In the genomic region with DNA sequence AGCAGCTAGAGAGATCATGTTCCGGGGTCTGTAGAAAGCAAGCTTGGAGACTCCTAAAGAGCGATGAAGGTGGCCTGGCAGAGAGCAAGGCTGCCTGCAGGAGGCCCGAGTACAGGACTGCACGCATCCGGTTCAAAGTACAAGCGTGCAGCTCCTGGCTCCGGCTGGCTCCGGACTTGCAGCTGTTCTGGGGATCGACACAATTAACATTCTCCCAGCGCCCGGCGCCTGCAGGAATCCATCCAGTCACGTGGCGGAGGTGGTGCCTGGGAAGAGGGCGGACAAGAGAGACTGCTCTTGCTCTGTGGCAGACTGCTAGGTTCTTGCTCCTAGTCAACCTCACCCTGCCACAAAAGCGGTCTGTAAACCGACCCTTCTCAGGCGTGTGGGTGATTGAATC, we compare ENCODE assay signal across 8 mouse cellular contexts.
DNase-seq lines count a peak whose midpoint lies in the region; ATAC-seq lines count a peak whose summit lies in the region.

No protein-coding gene starts in this region.

- peak overlapping the region; percentile 70 for H3K27ac ChIP-seq in embryonic facial prominence, embryonic 14.5 days (replicated peaks; ENCODE audit: low read depth, low read length)
- peak overlapping the region; percentile 94 for H3K27ac ChIP-seq in limb, embryonic 10.5 days
- peak overlapping the region; percentile 80 for H3K27ac ChIP-seq in midbrain, embryonic 14.5 days (replicated peaks; ENCODE audit: low read depth, low read length)
- H3K27ac ChIP-seq in stomach, embryonic 14.5 days (ENCODE audit: low read length) = peak overlapping the region; percentile 88

- no peaks in the 10 kb centered on the region for H3K9me3 ChIP-seq in embryonic facial prominence, embryonic 14.5 days (ENCODE audit: control insufficient read depth, low read length)
- no peaks in the 10 kb centered on the region for H3K9me3 ChIP-seq in limb, embryonic 10.5 days (replicated peaks)
- no peaks in the 10 kb centered on the region for H3K9me3 ChIP-seq in midbrain, embryonic 14.5 days (ENCODE audit: control insufficient read depth, low read length)
- no peaks in the 10 kb centered on the region for H3K9me3 ChIP-seq in stomach, embryonic 14.5 days (ENCODE audit: control insufficient read depth, low read depth, low read length)

- WGBS in embryonic facial prominence, embryonic 14.5 days = 0% methylated on average over 18 of the region's 18 CpGs
- WGBS in limb, embryonic 10.5 days = 0% methylated on average over 18 of the region's 18 CpGs
- under 1% methylated on average over 18 of the region's 18 CpGs for WGBS in midbrain, embryonic 14.5 days
- 3% methylated on average over 18 of the region's 18 CpGs for whole genome bisulfite sequencing in stomach, embryonic 14.5 days

- H3K4me2 ChIP-seq in embryonic facial prominence, embryonic 14.5 days (ENCODE audit: low read depth, low read length) = peak overlapping the region; percentile 46
- peak overlapping the region; percentile 51 for H3K4me2 ChIP-seq in midbrain, embryonic 14.5 days (ENCODE audit: low read length)
- H3K4me2 ChIP-seq in stomach, embryonic 14.5 days (replicated peaks; ENCODE audit: low read depth, low read length) = peak overlapping the region; percentile 27; the same call in 1 of the 2 replicates

- H3K4me1 ChIP-seq in embryonic facial prominence, embryonic 14.5 days (ENCODE audit: control insufficient read depth, insufficient read depth, low read length) = peaks cover 19% of the 10 kb centered on the region
- H3K4me1 ChIP-seq in limb, embryonic 10.5 days = peaks cover 49% of the 10 kb centered on the region
- peaks cover 18% of the 10 kb centered on the region for H3K4me1 ChIP-seq in midbrain, embryonic 14.5 days (ENCODE audit: control insufficient read depth, insufficient read depth, low read length)
- H3K4me1 ChIP-seq in stomach, embryonic 14.5 days (ENCODE audit: control insufficient read depth, insufficient read depth, low read length) = peaks cover 25% of the 10 kb centered on the region

- H3K36me3 ChIP-seq in embryonic facial prominence, embryonic 14.5 days (ENCODE audit: control insufficient read depth, insufficient read depth, low read length) = no peaks in the 10 kb centered on the region
- no peaks in the 10 kb centered on the region for H3K36me3 ChIP-seq in limb, embryonic 10.5 days
- no peaks in the 10 kb centered on the region for H3K36me3 ChIP-seq in midbrain, embryonic 14.5 days (ENCODE audit: control insufficient read depth, insufficient read depth, low read length)
- no peaks in the 10 kb centered on the region for H3K36me3 ChIP-seq in stomach, embryonic 14.5 days (ENCODE audit: control insufficient read depth, insufficient read depth, low read length)

- ATAC-seq in embryonic facial prominence, embryonic 14.5 days (ENCODE audit: low read depth) = peak; percentile 90
- ATAC-seq in midbrain, embryonic 14.5 days (ENCODE audit: low FRiP score, low TSS enrichment) = peak; percentile 85
- ATAC-seq in stomach, embryonic 14.5 days (ENCODE audit: insufficient number of reproducible peaks, insufficient read depth, low FRiP score, low read depth) = peak; percentile 83
- ATAC-seq in megakaryocyte progenitor cell, adult 5-6 weeks (replicated peaks; ENCODE audit: poor library complexity) = no peak

- H3K4me3 ChIP-seq in embryonic facial prominence, embryonic 14.5 days (ENCODE audit: low read depth, low read length) = peak overlapping the region; percentile 17; the same call in 1 of the 2 replicates
- peak overlapping the region; percentile 32 for H3K4me3 ChIP-seq in limb, embryonic 10.5 days
- peak overlapping the region; percentile 14; the same call in 1 of the 2 replicates for H3K4me3 ChIP-seq in midbrain, embryonic 14.5 days (replicated peaks; ENCODE audit: low read depth, low read length)
- H3K4me3 ChIP-seq in stomach, embryonic 14.5 days (ENCODE audit: low read depth, low read length) = no peak overlapping the region

- peak; percentile 95 for DNase-seq in brain, adult 2 months (ENCODE audit: low read depth, low spot score)
- DNase-seq in embryonic facial prominence, embryonic 14.5 days (ENCODE audit: low spot score) = peak; percentile 96
- peak; percentile 82 to 85 for DNase-seq in heart, adult 9 months (ENCODE audit: low spot score in 2 of 2)
- peak; percentile 95 for DNase-seq in kidney, adult 9 months
- peak; percentile 95 for DNase-seq in limb, embryonic 10.5 days (ENCODE audit: low spot score)
- peak; percentile 92 for DNase-seq in midbrain, embryonic 14.5 days

- H3K9ac ChIP-seq in embryonic facial prominence, embryonic 14.5 days (ENCODE audit: low read depth, low read length) = peak overlapping the region; percentile 19; the same call in 1 of the 2 replicates
- H3K9ac ChIP-seq in midbrain, embryonic 14.5 days (replicated peaks; ENCODE audit: low read length) = peak overlapping the region; percentile 44
- no peak overlapping the region for H3K9ac ChIP-seq in stomach, embryonic 14.5 days (replicated peaks; ENCODE audit: low read depth, low read length)

- H3K27me3 ChIP-seq in embryonic facial prominence, embryonic 14.5 days (replicated peaks; ENCODE audit: control insufficient read depth, insufficient read depth, low read length) = no peaks in the 10 kb centered on the region
- H3K27me3 ChIP-seq in limb, embryonic 10.5 days (ENCODE audit: low read depth, poor library complexity, severe bottlenecking) = no peaks in the 10 kb centered on the region
- no peaks in the 10 kb centered on the region for H3K27me3 ChIP-seq in midbrain, embryonic 14.5 days (ENCODE audit: control insufficient read depth, insufficient read depth, low read length)
- H3K27me3 ChIP-seq in stomach, embryonic 14.5 days (ENCODE audit: control insufficient read depth, insufficient read depth, low read length) = no peaks in the 10 kb centered on the region
